Mouse (Mus musculus): ENCODE measurements at regions not wholly inside any gene's neighbourhood (a gene's known extent, or its start where the extent isn't known, plus 50 kb on each side); places are given as distances from the start of the nearest gene placed in this dataset.

- no peak for DNase-seq (ENCODE audit: low spot score)
These were observed 54.0 kb upstream of the Jade2 start for GRCm38 (mm10) chr11:51911481-51911880.

GRCm38 (mm10) chr11:51915656-51916032, 51.8 kb upstream of the Cdkn2aipnl start:
- no peak for DNase-seq (ENCODE audit: low spot score)

GRCm38 (mm10) chr11:51916033-51916929, 51.2 kb upstream of the Cdkn2aipnl start:
- peak; percentile 80 for DNase-seq (ENCODE audit: low spot score)
